Mouse (Mus musculus): ENCODE data around the gene Atp2b4. TPM values are rescaled to one million over a fixed set of nuclear protein-coding genes. Genes with fewer than 3 reads are reported as not detected.
A peak's percentile ranks its signal among the peaks of the same experiment; 100 is the strongest.

Gene Atp2b4
- total and polyA plus RNA-seq, 2 experiments from 2014 or later = 12.1 to 48.3 TPM

- H3K4me3 ChIP-seq (ENCODE audit: low read depth, low read length) = no peak overlapping the region
- H3K4me1 ChIP-seq (ENCODE audit: insufficient read depth, low read length) = no peaks in the 10 kb centered on the region
- no peaks in the 10 kb centered on the region for H3K27me3 ChIP-seq (ENCODE audit: insufficient read depth, low read length)
- H3K36me3 ChIP-seq (ENCODE audit: insufficient read depth, low read length) = peaks cover 28% of the 10 kb centered on the region; the same call in 1 of the 2 replicates
- no peak for TF ChIP-seq CTCF (IDR thresholded peaks at IDR 0.05)
- no peak overlapping the region for H3K9ac ChIP-seq (replicated peaks; ENCODE audit: low read length, poor library complexity, severe bottlenecking)
- DNase-seq (ENCODE audit: low spot score) (no peak), ATAC-seq (ENCODE audit: low FRiP score) (no peak)
- no peaks in the 10 kb centered on the region for H3K9me3 ChIP-seq (ENCODE audit: low read length)
- H3K4me2 ChIP-seq (ENCODE audit: low read depth, low read length, poor library complexity, severe bottlenecking) = no peak overlapping the region
- no peak overlapping the region for H3K27ac ChIP-seq (ENCODE audit: low read depth, low read length)
- 86% methylated on average over 7 of the region's 7 CpGs for WGBS
Observed at GRCm38 (mm10) chr1:133728339-133728738, 72.5 kb downstream of the Atp2b4 start.

DNA sequence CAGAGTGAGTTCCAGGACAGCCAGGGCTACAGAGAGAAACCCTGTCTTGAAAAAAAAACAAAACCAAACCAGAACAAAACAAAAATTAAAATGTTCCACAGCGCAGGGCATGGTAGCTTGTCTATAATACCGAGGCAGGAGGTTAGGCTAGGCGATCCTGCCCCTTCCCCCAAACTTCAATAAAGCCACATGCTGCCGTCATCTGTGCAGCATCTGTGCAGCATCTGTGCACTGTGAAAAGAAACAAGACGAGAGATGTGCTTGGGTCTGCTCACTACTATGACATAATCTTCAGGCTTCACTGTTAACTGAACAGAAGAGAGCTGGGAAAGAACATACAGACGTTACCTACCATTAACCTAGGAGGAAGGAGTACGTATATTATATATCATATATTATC lies 80.5 kb downstream of the Atp2b4 start:
- no peak for TF ChIP-seq CTCF (IDR thresholded peaks at IDR 0.05)
- Histone ChIP-seq H3K36me3 (ENCODE audit: insufficient read depth, low read length) (0 out of 2 replicates have a peak, but pooled peaks cover 7% of the 10 kb centered on the region), H3K27ac (ENCODE audit: low read depth, low read length) (no peak overlapping the region), H3K27me3 (ENCODE audit: insufficient read depth, low read length) (no peaks in the 10 kb centered on the region), H3K4me1 (ENCODE audit: insufficient read depth, low read length) (no peaks in the 10 kb centered on the region), H3K4me2 (ENCODE audit: low read depth, low read length, poor library complexity, severe bottlenecking) (no peak overlapping the region), H3K9me3 (ENCODE audit: low read length) (no peaks in the 10 kb centered on the region), H3K4me3 (ENCODE audit: low read depth, low read length) (no peak overlapping the region), H3K9ac (replicated peaks; ENCODE audit: low read length, poor library complexity, severe bottlenecking) (no peak overlapping the region)
- DNase-seq (ENCODE audit: low spot score) (no peak), ATAC-seq (ENCODE audit: low FRiP score) (no peak)
- 88% methylated on average over 7 of the region's 7 CpGs for WGBS

GRCm38 (mm10) chr1:133718786-133719185 lies 82.1 kb downstream of the Atp2b4 start:
- H3K9me3 ChIP-seq (ENCODE audit: low read length) = no peaks in the 10 kb centered on the region
- TF ChIP-seq CTCF (IDR thresholded peaks at IDR 0.05) = no peak
- no peak overlapping the region for H3K9ac ChIP-seq (replicated peaks; ENCODE audit: low read length, poor library complexity, severe bottlenecking)
- no peak overlapping the region for H3K27ac ChIP-seq (ENCODE audit: low read depth, low read length)
- 0 out of 2 replicates have a peak, but pooled peaks cover 10% of the 10 kb centered on the region for H3K36me3 ChIP-seq (ENCODE audit: insufficient read depth, low read length)
- H3K4me3 ChIP-seq (ENCODE audit: low read depth, low read length) = no peak overlapping the region
- H3K4me2 ChIP-seq (ENCODE audit: low read depth, low read length, poor library complexity, severe bottlenecking) = no peak overlapping the region
- ATAC-seq (ENCODE audit: low FRiP score) = no peak
- WGBS = 90% methylated on average over 8 of the region's 8 CpGs
- no peak for DNase-seq (ENCODE audit: low spot score)
- H3K27me3 ChIP-seq (ENCODE audit: insufficient read depth, low read length) = no peaks in the 10 kb centered on the region
- no peaks in the 10 kb centered on the region for H3K4me1 ChIP-seq (ENCODE audit: insufficient read depth, low read length)

GRCm38 (mm10) chr1:133718296-133718695 lies 82.5 kb downstream of the Atp2b4 start:
- 69% methylated on average over 3 of the region's 3 CpGs for WGBS
- no peak for TF ChIP-seq CTCF (IDR thresholded peaks at IDR 0.05)
- DNase-seq (ENCODE audit: low spot score) (no peak), ATAC-seq (ENCODE audit: low FRiP score) (no peak)
- H3K9ac ChIP-seq (replicated peaks; ENCODE audit: low read length, poor library complexity, severe bottlenecking) = no peak overlapping the region
- H3K27ac ChIP-seq (ENCODE audit: low read depth, low read length) = no peak overlapping the region
- H3K27me3 ChIP-seq (ENCODE audit: insufficient read depth, low read length) = no peaks in the 10 kb centered on the region
- no peak overlapping the region for H3K4me3 ChIP-seq (ENCODE audit: low read depth, low read length)
- H3K36me3 ChIP-seq (ENCODE audit: insufficient read depth, low read length) = 0 out of 2 replicates have a peak, but pooled peaks cover 10% of the 10 kb centered on the region
- no peaks in the 10 kb centered on the region for H3K4me1 ChIP-seq (ENCODE audit: insufficient read depth, low read length)
- no peak overlapping the region for H3K4me2 ChIP-seq (ENCODE audit: low read depth, low read length, poor library complexity, severe bottlenecking)
- no peaks in the 10 kb centered on the region for H3K9me3 ChIP-seq (ENCODE audit: low read length)

- no peak for ATAC-seq (ENCODE audit: low FRiP score)
- WGBS = 25% methylated on average over 7 of the region's 7 CpGs
- Histone ChIP-seq H3K4me3 (ENCODE audit: low read depth, low read length) (no peak overlapping the region), H3K36me3 (ENCODE audit: insufficient read depth, low read length) (0 out of 2 replicates have a peak, but pooled peaks cover 10% of the 10 kb centered on the region), H3K27ac (ENCODE audit: low read depth, low read length) (no peak overlapping the region), H3K4me2 (ENCODE audit: low read depth, low read length, poor library complexity, severe bottlenecking) (no peak overlapping the region), H3K27me3 (ENCODE audit: insufficient read depth, low read length) (no peaks in the 10 kb centered on the region), H3K9me3 (ENCODE audit: low read length) (no peaks in the 10 kb centered on the region), H3K4me1 (ENCODE audit: insufficient read depth, low read length) (0 out of 2 replicates have a peak, but pooled peaks cover 3% of the 10 kb centered on the region), H3K9ac (replicated peaks; ENCODE audit: low read length, poor library complexity, severe bottlenecking) (no peak overlapping the region)
- DNase-seq (ENCODE audit: low spot score) = no peak
- TF ChIP-seq CTCF (IDR thresholded peaks at IDR 0.05) = peak; percentile 58
Observed at GRCm38 (mm10) chr1:133716464-133716863, 84.4 kb downstream of the Atp2b4 start.

GRCm38 (mm10) chr1:133715191-133715590 lies 85.7 kb downstream of the Atp2b4 start:
- DNase-seq (ENCODE audit: low spot score) (peak; percentile 32), ATAC-seq (ENCODE audit: low FRiP score) (no peak)
- Histone ChIP-seq H3K9me3 (ENCODE audit: low read length) (no peaks in the 10 kb centered on the region), H3K27ac (ENCODE audit: low read depth, low read length) (no peak overlapping the region), H3K4me3 (ENCODE audit: low read depth, low read length) (no peak overlapping the region), H3K4me1 (ENCODE audit: insufficient read depth, low read length) (0 out of 2 replicates have a peak, but pooled peaks cover 3% of the 10 kb centered on the region), H3K4me2 (ENCODE audit: low read depth, low read length, poor library complexity, severe bottlenecking) (no peak overlapping the region), H3K9ac (replicated peaks; ENCODE audit: low read length, poor library complexity, severe bottlenecking) (no peak overlapping the region), H3K27me3 (ENCODE audit: insufficient read depth, low read length) (no peaks in the 10 kb centered on the region), H3K36me3 (ENCODE audit: insufficient read depth, low read length) (0 out of 2 replicates have a peak, but pooled peaks cover 10% of the 10 kb centered on the region)
- no peak for TF ChIP-seq CTCF (IDR thresholded peaks at IDR 0.05)
- 41% methylated on average over 1 of the region's 1 CpGs for WGBS

All from midbrain, postnatal 0 days (tissue).